Mouse (Mus musculus) embryonic facial prominence, embryonic 10.5 days (tissue): ENCODE measurements around the gene Zfp958. TPM values are rescaled to one million over a fixed set of nuclear protein-coding genes. Genes with fewer than 3 reads are reported as not detected.
A peak's percentile ranks its signal among the peaks of the same experiment; 100 is the strongest.
"Not testable (repeated sequence)": the region's sequence is repeated elsewhere in the genome, so short reads cannot be mapped to it uniquely, and the experiment has no call there.

Experiments
- DNase-seq: peaks from one replicate; pipeline ENCODE4 v3.0.0-alpha.2; 2017; ENCODE audit warnings: low spot score
- H3K27ac ChIP-seq: fragments of 300-500 bp; sonication (generic); replicated peaks from 2 replicates; pipeline ENCODE4 v1.5.1; 2016; ENCODE audit warnings: mild to moderate bottlenecking
- H3K27me3 ChIP-seq: fragments of 300-500 bp; sonication (generic); replicated peaks from 2 replicates; pipeline ENCODE4 v1.6.1; 2016; ENCODE audit warnings: low read depth, mild to moderate bottlenecking; ENCODE audit not compliant: poor library complexity, severe bottlenecking
- H3K36me3 ChIP-seq: fragments of 300-500 bp; sonication (generic); replicated peaks from 2 replicates; pipeline ENCODE4 v1.6.1; 2016; ENCODE audit warnings: mild to moderate bottlenecking, moderate library complexity
- H3K4me1 ChIP-seq: fragments of 300-500 bp; sonication (generic); 2 replicates; pipeline ENCODE4 v1.6.1; 2016
- H3K4me3 ChIP-seq: fragments of 300-500 bp; sonication (generic); 2 replicates; pipeline ENCODE4 v1.5.1; 2016; ENCODE audit warnings: mild to moderate bottlenecking, moderate library complexity
- H3K9me3 ChIP-seq: fragments of 300-500 bp; sonication (generic); 2 replicates; pipeline ENCODE4 v1.6.1; 2016; ENCODE audit warnings: mild to moderate bottlenecking
- WGBS: fragments of 180-500 bp; shearing (Covaris S2); methylation state at CpG from one replicate; pipeline ENCODE4 v1.1.7; 2016; 5-methylcytosine and 5-hydroxymethylcytosine counted together
- polyA plus RNA-seq: library from polyadenylated mRNA; unstranded; fragments of >200 nt; fragmentation: Nextera tagmentation; extraction: Ambion mirVana; gene quantifications from 2 replicates; pipeline ENCODE4 v1.2.1, GENCODE M21; 2016

Zfp958 gene
- 12.6 and 14.6 TPM in 2 replicates for polyA plus RNA-seq

GRCm38 (mm10) chr8:4612932-4613853, at the start of gene Zfp958:
Gene Zfp958, plus strand, starts transcription at chr8:4613167.
- WGBS, result under 1% methylated on average over 25 of the region's 25 CpGs
- Histone ChIP-seq H3K27me3 (no peaks in the 10 kb centered on the region), H3K4me3 (peak within 1 kb of the TSS; percentile 91), H3K9me3 (peaks cover 6% of the 10 kb centered on the region; the same call in 1 of the 2 replicates), H3K36me3 (peaks cover 39% of the 10 kb centered on the region), H3K27ac (peak within 1 kb of the TSS; percentile 90), H3K4me1 (peaks cover 9% of the 10 kb centered on the region)
- DNase-seq, result peak; percentile 91

GRCm38 (mm10) chr8:4581986-4582385, 31.0 kb upstream of the Zfp958 start:
- H3K4me1 ChIP-seq, result no peaks in the 10 kb centered on the region
- no peaks in the 10 kb centered on the region for H3K36me3 ChIP-seq
- no peak overlapping the region for H3K27ac ChIP-seq
- 76% methylated on average over 3 of the region's 3 CpGs for WGBS
- DNase-seq, result no peak
- no peak overlapping the region for H3K4me3 ChIP-seq
- H3K27me3 ChIP-seq, result no peaks in the 10 kb centered on the region
- no peaks in the 10 kb centered on the region for H3K9me3 ChIP-seq

GRCm38 (mm10) chr8:4582754-4583178, 30.2 kb upstream of the Zfp958 start:
- H3K9me3 ChIP-seq, result no peaks in the 10 kb centered on the region
- no peaks in the 10 kb centered on the region for H3K27me3 ChIP-seq
- H3K36me3 ChIP-seq, result no peaks in the 10 kb centered on the region
- 90% methylated on average over 6 of the region's 6 CpGs for WGBS
- H3K27ac ChIP-seq, result no peak overlapping the region
- no peaks in the 10 kb centered on the region for H3K4me1 ChIP-seq
- no peak overlapping the region for H3K4me3 ChIP-seq
- DNase-seq, result no peak

GRCm38 (mm10) chr8:4584660-4585059, 28.3 kb upstream of the Zfp958 start:
- Histone ChIP-seq H3K4me1 (no peaks in the 10 kb centered on the region), H3K36me3 (no peaks in the 10 kb centered on the region), H3K4me3 (no peak overlapping the region), H3K27me3 (no peaks in the 10 kb centered on the region), H3K9me3 (no peaks in the 10 kb centered on the region), H3K27ac (no peak overlapping the region)
- 91% methylated on average over 1 of the region's 1 CpGs for WGBS
- DNase-seq, result no peak

- peak; percentile 51 for DNase-seq
- H3K4me3 ChIP-seq, result no peak overlapping the region
- H3K27ac ChIP-seq, result no peak overlapping the region
- H3K9me3 ChIP-seq, result no peaks in the 10 kb centered on the region
- no peaks in the 10 kb centered on the region for H3K4me1 ChIP-seq
- H3K36me3 ChIP-seq, result no peaks in the 10 kb centered on the region
- 19% methylated on average over 4 of the region's 4 CpGs for WGBS
- H3K27me3 ChIP-seq, result no peaks in the 10 kb centered on the region
Observed at GRCm38 (mm10) chr8:4586356-4586755, 26.6 kb upstream of the Zfp958 start.

GRCm38 (mm10) chr8:4588165-4589000, 24.6 kb upstream of the Zfp958 start:
- 37% methylated on average over 9 of the region's 9 CpGs for WGBS
- Histone ChIP-seq H3K9me3 (no peaks in the 10 kb centered on the region), H3K36me3 (no peaks in the 10 kb centered on the region), H3K27ac (peak overlapping the region; percentile 83), H3K27me3 (no peaks in the 10 kb centered on the region), H3K4me1 (no peaks in the 10 kb centered on the region), H3K4me3 (no peak overlapping the region)
- peak; percentile 60 for DNase-seq

- Histone ChIP-seq H3K9me3 (no peaks in the 10 kb centered on the region), H3K27me3 (no peaks in the 10 kb centered on the region), H3K27ac (no peak overlapping the region), H3K36me3 (no peaks in the 10 kb centered on the region), H3K4me1 (peaks cover 4% of the 10 kb centered on the region), H3K4me3 (no peak overlapping the region)
- DNase-seq, result no peak
- WGBS, result 95% methylated on average over 7 of the region's 7 CpGs
Observed at GRCm38 (mm10) chr8:4608896-4609295, 4.1 kb upstream of the Zfp958 start.

GRCm38 (mm10) chr8:4611626-4612175, 1.3 kb upstream of the Zfp958 start:
- H3K27me3 ChIP-seq, H3K9me3 ChIP-seq, H3K27ac ChIP-seq, DNase-seq, H3K4me3 ChIP-seq, H3K4me1 ChIP-seq: not testable (repeated sequence)
- WGBS, result 76% methylated on average over 4 of the region's 4 CpGs
- peaks cover 24% of the 10 kb centered on the region for H3K36me3 ChIP-seq

- Histone ChIP-seq H3K9me3 (peaks cover 94% of the 10 kb centered on the region), H3K27me3 (no peaks in the 10 kb centered on the region), H3K4me1 (no peaks in the 10 kb centered on the region), H3K27ac (no peak overlapping the region), H3K4me3 (no peak overlapping the region), H3K36me3 (peaks cover 99% of the 10 kb centered on the region)
- WGBS, result 87% methylated on average over 1 of the region's 1 CpGs
- no peak for DNase-seq
Observed at GRCm38 (mm10) chr8:4627349-4627748, 14.4 kb downstream of the Zfp958 start.

GRCm38 (mm10) chr8:4637071-4637470, 24.1 kb downstream of the Zfp958 start:
- Histone ChIP-seq H3K4me3 (no peak overlapping the region), H3K27me3 (no peaks in the 10 kb centered on the region), H3K4me1 (no peaks in the 10 kb centered on the region), H3K36me3 (peaks cover 9% of the 10 kb centered on the region), H3K27ac (no peak overlapping the region), H3K9me3 (peaks cover 23% of the 10 kb centered on the region; the same call in 1 of the 2 replicates)
- WGBS, result 87% methylated on average over 4 of the region's 4 CpGs
- no peak for DNase-seq

- peaks cover 12% of the 10 kb centered on the region; the same call in 1 of the 2 replicates for H3K9me3 ChIP-seq
- H3K4me1 ChIP-seq, H3K4me3 ChIP-seq, DNase-seq, H3K27ac ChIP-seq, H3K27me3 ChIP-seq, H3K36me3 ChIP-seq: not testable (repeated sequence)
- WGBS, result 87% methylated on average over 6 of the region's 6 CpGs
Observed at GRCm38 (mm10) chr8:4642974-4643373, 30.0 kb downstream of the Zfp958 start.

GRCm38 (mm10) chr8:4656536-4656935, 43.6 kb downstream of the Zfp958 start:
- Histone ChIP-seq H3K4me3 (no peak overlapping the region), H3K27me3 (no peaks in the 10 kb centered on the region), H3K9me3 (peaks cover 8% of the 10 kb centered on the region; the same call in 1 of the 2 replicates), H3K4me1 (no peaks in the 10 kb centered on the region), H3K27ac (no peak overlapping the region), H3K36me3 (no peaks in the 10 kb centered on the region)
- WGBS, result 85% methylated on average over 7 of the region's 7 CpGs
- peak; percentile 35 for DNase-seq
